Mouse (Mus musculus): ENCODE data around the gene Got2.

GRCm38 (mm10) chr8:95854174-95854573, 34.2 kb downstream of the Got2 start:
- TF ChIP-seq CTCF (IDR thresholded peaks at IDR 0.05; ENCODE audit: low read depth) (no peak), EP300 (IDR thresholded peaks at IDR 0.05; ENCODE audit: low read depth) (no peak)
